Mouse (Mus musculus) liver, embryonic 14.5 days (tissue): ENCODE data around the gene A230050P20Rik.
A peak's percentile ranks its signal among the peaks of the same experiment; 100 is the strongest.

Source experiments
- CTCF ChIP-seq: IDR thresholded peaks from 2 replicates; pipeline ENCODE4 v1.5.1; 2016; ENCODE audit warnings: antibody characterized with exemption, low read depth, control low read depth
- EP300 ChIP-seq: IDR thresholded peaks from 2 replicates; pipeline ENCODE4 v1.6.1; 2016; ENCODE audit warnings: antibody characterized with exemption, low read depth

DNA sequence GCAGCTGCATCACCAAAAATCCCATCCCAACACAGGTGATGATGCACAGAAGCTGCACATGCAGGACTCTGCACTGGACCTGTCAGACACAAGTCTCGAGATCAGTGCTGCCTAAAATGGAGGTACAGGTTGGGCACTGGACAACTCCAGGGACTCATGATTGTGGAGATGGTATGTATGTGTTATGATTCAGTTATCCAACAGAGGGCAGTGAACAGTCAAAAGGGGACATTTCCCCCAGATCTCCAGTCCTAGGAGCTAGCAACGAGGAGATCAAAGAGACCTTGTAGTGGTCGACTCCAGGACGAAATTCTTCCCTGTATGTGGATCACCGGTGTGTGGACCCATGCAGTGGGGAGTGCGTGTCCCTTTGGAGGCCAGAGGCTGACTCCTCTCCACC lies 8.5 kb upstream of the A230050P20Rik start:
- TF ChIP-seq CTCF (peak; percentile 17; the same call in 1 of the 2 replicates), EP300 (no peak)
